Mouse (Mus musculus) spleen, adult 18-20 months (tissue): ENCODE measurements around the gene Vps13d.

Experiments used
- DNase-seq, 2 experiments: peaks; one replicate each; pipeline ENCODE4 v3.0.0; 2022; ENCODE audit warnings: mixed read lengths in 2 of 2

The Vps13d gene

DNA sequence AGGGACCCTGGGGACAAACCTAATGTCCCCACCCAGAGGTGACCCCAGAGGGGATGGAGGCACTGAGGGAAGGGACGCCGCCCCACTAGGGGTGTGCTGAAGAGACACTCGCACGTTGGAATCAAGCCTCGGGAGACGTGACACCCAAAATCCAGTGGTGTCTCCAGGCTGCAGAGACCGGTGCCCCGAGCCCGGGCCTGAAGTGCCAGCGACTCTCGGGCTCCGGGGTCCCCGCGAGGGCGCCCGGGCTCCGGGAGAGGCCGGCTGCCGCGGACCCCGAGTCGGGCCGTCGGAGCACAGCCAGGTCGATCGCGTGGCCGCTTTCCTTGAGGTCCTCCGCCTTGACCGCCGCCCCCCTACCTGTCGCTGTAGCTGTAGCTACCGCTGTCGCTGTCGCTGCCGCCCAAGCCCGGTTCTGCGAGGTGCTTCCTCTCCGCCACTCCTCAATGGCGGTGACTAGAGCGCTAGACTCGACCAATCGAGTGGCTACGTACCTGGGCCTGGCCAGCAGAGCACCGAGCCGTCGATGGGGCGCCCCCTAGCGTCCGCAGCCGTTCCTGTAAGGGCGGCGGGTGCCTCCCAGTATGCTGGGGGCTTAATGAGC, at the start of gene Vps13d:
Vps13d (minus strand) TSS at position 447 of the 604 bp plus-strand sequence.
- DNase-seq: peak; percentile 80 to 91

DNA sequence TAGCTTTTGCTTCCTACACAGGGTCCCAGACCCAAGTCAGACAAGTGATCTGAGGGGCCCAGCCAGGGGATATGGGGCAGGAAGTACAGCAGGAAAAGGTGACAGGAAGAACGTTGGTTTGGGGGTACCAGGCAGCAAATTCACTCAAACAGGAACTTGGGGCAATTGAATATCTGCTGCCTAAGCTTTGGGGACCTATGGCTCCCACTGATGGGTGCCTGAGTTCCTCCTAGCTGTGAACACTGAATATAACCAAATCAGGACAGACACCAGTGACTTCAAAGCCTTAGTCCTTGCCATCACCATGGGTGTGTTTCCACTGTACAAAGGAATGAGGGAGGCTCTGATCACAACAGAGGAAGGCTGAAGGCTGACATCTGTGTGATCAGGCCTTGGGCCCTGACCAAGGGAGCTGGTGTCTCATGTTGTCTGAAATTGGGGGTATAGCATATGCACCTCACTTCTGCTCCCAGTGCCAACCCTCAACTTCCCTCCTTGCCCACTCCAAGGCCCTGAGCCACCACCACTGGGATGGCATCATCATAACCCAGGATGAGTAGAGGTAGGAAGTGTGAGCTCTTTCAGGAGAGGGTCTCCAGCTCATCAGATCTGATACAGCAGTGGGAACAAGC, 48.0 kb upstream of the Vps13d start:
- no peak for DNase-seq

DNA sequence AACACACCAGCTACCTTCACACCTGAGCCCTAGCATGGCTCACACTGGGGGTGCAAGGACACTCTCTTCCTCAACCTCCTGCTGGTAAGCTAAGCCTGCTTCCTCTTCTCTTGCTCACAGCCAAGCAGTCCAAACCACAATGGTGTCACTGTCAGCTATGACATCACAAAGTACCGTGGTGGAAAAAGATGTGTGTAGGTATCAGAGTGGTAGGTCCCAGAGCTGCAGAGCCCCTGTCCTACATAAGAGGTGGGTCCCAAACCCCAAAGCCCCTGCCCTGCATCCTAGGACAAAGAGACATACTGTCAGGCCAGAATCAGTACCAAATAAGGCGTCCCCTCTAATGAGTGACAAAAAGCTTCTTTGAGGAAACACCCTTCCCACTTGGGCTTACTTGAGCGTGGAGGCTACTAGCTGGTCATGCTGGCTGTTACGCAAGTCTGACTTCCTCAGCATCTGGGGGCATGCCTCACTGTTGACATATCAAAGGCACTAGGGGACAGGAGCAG, 46.0 kb upstream of the Vps13d start:
- peak; percentile 48 to 53 for DNase-seq

DNA sequence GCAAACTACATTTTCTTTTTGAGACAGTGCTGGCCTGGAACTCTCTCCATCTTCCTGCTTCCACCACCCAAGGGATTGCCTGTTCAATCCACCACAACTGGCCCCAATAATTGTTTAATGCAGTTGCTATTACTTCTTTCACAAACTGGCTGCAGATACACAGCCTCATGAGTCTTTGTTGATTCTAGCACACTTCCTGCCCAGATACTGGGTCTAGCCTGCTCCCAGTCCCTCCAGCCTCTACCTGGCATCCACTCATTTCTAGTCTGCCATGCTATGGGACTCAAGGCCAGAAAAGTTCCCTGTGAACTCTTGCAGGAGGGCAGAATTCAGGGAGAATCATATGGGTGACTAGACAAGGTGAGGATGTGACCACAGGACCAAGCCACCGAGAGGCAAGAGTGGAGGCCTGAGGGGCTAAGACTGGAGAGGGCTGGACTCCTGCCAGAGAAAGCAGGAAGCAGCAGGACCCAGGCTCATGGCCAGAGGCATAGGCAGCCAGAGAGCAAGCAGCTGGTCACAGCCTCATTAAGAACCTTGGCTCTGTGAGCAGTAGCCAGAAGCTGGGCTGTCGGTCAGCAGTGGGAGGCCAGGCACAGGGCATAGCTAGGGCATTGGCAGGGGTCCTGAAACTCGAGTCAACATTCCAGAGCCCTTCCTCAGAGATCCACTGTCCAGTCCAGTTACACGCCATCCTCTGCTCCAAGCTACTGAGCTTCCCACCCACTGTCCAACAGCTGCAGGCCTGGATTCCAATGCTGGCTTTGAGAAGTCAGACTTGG, 44.4 kb upstream of the Vps13d start:
- no peak for DNase-seq

DNA sequence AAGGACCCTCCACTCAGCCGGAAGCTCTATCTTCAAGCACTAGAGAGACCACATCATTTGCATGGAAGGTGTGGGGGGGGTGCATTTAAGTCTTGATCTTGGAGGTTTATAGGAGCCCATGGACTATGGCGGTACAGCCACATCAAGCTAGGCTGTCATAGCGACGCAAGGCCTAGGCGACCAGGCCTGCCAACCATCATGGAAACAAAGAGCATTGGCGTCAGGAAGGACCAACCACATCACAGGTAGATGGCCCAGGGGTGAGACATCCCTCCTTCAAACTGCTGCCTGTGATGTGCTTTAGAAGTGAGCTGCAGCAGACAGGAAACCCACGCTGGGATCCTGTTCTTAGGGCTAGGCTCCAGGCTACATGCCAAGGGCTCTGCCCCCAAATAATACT, 41.2 kb upstream of the Vps13d start:
- no peak for DNase-seq

DNA sequence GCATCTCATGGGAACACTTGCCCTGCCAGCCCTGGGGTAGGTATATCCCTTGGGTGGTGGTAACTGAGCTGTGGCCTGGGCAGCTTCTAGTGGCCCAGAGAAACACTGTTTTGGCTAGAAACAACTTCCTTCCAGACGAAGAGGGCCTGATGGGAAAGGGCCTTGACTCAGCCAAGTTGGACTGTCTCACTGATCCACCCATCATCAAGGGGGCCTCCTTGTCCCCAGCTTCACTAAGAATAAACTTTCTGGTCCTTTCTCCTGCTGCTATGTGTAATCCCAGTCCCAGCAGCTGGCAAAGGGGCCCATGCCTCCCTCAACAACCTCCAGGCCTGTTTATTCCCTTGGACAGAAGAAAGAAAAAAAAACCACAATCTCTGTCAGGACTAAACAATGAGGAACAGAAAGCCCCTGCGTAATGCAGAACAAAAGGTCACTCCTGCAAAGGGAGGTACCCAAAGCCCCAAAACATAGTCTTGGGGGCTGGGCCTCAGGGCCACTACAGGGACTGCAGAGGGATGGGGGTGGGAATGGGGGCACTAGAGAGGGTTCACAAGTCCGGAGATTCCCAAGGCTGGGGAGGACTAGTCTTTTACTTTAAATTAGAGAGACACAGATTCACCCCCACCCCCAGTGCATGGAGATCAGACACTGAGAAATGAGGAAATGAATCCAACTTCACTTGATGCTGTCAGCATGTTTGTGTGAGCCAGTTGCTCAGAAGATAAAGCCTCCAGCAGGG, 38.9 kb upstream of the Vps13d start:
- peak in 1 of 2 experiments; percentile 37 for DNase-seq

DNA sequence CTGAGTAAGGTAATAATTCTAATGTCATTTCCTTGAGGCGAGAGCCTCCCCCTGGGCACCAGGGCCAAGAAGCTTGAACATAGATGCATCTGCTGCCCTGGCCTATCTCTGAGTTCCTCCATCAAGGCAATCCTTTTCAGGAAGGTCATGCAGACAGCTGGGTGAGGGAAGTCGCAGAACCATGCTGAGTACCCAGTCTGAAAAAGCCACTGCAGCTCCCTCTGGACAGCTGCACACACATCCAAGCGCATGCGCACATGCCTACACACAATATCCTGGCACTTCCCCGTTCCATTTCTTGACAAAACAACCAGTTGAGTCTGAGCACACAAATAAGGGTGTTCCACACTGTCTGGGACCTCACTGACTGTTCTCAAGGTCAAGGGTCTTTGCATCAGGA, 36.9 kb upstream of the Vps13d start:
- DNase-seq: no peak

DNA sequence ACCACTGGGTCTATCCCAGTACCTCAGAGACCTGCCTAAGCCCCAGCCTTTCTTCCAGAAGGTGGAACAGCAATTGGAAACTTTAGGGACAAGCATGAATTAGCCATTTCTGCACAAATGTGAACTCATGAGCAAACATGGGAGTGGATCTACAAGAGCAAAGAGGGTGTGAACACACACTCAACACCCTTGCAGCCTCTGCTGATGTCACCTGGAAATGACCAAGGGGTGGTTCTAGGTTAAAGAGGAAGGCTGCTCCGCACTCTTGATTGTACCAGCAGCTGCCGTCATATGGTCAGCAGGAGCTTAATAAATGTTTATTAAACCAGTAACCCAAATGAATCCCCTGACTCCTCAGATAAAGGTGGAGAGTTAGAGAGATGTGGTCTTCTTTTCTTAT, 35.8 kb upstream of the Vps13d start:
- DNase-seq: no peak

DNA sequence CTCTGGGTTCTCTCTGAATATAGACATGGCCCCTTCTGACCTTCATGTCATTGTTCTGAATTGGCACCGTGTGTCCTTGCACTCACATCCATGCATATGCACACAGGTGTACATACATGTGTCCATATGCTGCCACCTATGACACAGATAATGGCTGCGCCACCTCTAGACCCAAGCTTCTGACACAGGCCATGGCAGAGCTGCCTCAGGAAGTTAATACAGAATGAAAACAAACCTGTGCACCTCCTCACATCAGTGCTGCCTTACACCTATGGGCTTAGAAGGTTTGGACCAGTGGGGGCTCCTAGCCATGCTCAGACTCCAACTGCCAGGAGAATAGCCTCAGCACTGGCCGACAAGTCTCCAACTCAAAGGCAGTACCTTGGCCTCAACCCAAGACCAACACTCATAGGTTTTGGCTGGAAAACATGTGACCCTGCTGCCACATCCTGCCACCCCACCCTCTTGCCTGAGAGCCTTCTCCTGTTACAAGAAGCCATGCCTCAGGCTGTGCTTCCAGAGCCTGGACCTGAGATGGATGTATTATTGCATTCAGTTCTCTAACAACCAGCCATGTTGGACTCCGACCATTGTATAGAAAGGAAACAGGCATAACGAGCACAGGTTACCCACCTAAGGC, 34.8 kb upstream of the Vps13d start:
- DNase-seq: no peak

DNA sequence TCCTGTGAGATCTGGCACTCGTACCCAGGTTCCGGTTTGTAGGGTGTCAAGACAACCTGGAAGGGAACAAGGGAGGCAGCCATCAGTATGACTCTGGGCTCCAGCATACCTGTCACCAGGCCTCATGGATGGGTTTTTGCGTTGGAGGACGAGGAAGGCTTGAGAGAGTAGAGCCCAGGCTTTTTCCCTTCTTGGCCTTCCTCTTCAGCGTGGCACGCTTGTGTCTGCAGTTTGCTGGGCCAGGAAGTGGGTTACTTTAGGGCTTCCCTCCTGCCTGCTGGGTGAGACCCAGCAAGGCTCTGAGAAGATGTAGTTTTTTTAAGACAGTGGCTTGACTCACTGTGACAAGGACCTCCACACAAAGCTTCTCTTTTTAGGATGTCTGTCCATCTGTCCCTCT, 34.2 kb upstream of the Vps13d start:
- no peak for DNase-seq

DNA sequence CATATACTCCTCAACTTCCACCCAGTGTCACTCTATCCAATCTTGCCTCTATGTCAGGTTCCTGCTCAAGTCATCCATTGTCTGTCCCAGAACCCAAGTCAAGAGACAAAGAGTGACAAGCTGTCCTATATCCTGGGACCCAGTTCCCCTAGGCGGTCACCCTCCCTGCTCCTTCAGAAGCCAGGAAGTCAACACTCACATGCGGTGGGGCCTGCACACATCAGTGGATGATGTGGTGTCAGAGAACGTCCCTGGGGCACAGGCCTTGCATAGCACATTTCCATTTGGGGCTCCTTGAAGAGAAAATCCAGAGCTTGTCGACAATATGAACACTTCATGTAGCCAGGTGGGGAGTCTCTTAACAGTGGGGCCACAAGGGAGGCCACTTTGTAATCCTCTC, 29.8 kb upstream of the Vps13d start:
- DNase-seq: no peak

DNA sequence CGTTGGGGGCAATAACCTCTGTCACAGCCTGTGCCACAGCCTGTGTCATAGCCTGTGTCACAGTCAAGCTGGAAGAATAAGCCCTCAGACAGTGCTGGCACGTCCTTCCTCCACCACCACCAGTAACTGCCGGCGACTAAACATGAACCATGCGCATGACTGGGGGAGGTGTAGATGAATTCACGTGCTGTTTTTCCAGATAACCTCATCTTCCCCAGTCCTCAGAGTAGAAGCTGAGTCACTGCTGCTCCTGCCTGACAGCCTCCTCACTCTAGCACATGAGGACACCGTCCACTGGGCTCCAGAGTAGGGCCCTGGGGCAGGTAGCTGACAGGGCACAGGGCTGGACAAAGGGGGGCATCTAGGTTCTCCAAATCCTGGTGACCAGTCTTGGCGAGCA, 27.3 kb upstream of the Vps13d start:
- DNase-seq: no peak

DNA sequence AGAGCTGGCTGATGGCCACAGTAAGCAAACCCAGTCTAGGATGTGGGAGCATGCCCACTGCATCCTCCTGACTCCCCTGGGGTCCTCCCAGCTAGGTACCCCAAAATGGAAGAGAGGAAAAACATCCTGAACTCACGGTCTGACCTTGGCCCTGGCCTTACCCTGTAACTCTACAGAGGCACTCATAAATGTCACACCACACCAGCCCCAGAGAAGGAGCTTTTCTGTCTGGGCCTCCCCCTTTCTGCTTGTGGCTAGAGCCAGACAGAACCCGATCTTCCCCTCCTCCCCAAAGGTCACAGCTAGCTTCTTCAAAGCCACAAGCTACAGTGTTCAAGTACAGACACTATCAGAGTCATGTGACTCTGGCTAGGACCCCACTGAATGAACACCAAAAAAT, 26.6 kb upstream of the Vps13d start:
- DNase-seq: no peak

DNA sequence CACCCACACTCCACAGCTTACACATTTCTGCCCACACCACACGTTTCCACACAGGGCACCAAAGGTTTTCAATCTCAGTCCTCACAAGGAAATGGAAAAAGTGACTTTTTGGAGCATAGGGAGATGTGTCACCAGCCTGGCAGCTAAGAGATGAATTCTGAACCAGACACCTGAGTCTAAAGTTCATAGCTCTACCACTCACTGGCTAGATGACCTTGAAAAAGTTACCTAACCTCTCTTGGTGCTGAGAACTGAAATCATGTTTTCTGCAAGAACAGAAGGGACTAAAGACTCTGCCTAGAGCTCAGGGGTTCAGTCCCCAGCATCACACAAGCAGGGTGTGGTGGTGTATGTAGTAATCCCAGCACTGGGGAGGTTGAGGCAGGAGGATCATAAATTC, 25.2 kb upstream of the Vps13d start:
- no peak for DNase-seq

DNA sequence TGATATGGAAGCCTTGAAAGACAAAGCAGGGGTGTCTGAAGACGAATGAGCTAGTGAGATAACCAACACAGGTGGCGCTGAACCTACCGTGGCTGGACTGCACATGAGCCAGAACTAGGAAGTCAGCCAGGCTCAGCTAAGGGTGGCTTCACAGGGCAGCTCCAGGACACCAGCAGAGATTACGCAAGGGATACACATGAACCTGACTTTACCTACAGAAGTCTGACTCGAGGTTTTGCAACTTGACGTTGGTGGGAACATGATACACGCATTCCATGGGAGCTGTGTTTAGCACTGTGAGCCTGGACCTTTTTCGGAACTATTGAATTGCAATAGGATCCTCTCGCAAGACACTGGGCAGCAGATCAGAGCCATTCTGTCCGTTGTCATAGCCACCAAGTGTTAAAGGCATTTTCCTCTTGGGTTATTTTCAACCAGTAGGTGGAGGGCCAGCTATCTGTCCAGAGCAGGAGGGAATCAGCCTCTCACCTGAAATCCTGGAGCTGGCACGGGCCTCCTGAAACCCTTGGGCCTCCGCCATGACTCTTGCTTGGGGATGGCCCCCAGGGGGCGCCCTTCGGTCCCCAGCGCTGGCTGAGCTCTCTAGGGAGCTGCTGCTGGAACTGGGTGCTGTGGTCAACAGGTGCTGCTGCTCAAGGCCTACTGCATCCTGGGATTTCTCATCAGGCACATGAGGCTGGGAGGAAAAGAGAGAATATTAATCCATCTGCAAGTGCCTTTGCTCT, 24.6 kb upstream of the Vps13d start:
- peak; percentile 42 to 72 for DNase-seq

DNA sequence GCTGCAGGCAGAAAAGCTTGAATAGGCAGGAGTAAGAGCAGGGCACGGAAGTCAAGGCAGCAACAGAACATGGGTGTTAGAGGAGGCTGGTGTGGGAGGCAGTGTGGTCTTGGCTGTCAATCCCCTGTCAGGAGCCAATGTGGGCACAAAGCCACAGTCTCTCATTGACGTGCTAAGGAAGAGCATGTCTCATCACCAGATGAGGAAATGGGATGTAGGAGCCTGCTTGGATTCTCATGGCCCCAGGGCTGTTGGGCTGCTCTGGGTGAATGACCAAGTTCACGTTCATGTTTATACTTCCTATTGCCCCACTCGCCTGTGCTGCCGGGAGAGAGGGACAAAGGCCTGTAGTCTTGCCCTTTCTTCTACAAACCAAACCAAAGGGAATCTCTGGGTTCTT, 23.0 kb upstream of the Vps13d start:
- DNase-seq: no peak

DNA sequence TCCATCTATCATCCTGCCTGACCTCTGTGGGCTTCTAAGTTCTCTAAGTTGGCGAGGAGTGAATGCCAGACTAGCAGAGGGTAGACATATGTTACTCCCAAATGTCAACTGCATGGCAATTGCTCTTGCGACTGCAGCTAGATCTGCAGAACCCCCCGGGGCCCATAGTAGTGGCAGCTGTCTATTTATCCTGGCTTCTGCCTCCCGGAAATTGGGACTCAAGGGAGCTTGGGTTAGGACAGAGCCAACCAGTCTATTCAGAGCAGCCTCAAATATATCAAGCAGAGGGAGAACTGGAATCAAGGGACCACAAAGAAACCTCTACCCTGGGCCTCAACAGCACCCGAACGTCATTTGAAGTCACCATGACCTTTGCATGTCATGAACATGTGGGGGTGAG, 22.2 kb upstream of the Vps13d start:
- DNase-seq: no peak

DNA sequence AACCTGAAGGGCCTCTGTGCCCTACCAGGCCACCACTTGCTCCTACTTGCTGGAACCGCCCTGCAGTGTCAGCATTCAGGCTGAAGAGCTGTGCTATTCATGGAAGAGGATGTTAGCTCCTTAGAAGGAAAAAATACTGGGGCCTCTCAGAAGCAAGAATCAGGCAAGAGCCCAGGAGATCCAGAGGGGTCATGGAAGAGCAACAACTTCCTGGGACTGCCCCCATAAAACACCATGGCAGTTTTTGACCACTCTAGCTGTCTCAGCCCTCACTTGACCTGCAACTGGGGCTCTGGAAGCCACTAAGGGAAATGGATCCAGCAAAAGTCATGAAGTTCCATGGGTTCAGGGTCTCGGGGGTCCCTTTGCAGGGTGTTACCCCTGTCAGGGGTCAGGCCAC, 20.6 kb upstream of the Vps13d start:
- no peak for DNase-seq

DNA sequence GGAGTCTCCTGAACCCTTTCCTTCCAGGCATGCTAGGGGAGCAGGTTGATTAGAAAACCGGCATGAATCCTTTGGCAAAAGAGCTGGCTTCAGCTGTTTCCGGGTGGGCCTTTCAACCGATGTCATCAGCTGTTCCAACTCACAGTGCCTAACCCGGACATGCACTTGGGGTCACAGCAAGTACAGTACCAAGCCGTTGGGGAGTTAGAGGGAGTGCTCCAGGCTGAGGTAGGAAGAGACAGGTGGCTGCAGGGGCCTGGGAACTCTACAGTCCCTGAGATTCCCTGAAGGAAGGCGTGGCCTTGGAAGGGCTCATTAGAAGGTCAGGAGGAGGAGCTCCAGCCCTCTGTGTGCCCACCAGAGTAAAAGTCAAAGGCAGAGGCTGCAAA, 20.0 kb upstream of the Vps13d start:
- DNase-seq: no peak

DNA sequence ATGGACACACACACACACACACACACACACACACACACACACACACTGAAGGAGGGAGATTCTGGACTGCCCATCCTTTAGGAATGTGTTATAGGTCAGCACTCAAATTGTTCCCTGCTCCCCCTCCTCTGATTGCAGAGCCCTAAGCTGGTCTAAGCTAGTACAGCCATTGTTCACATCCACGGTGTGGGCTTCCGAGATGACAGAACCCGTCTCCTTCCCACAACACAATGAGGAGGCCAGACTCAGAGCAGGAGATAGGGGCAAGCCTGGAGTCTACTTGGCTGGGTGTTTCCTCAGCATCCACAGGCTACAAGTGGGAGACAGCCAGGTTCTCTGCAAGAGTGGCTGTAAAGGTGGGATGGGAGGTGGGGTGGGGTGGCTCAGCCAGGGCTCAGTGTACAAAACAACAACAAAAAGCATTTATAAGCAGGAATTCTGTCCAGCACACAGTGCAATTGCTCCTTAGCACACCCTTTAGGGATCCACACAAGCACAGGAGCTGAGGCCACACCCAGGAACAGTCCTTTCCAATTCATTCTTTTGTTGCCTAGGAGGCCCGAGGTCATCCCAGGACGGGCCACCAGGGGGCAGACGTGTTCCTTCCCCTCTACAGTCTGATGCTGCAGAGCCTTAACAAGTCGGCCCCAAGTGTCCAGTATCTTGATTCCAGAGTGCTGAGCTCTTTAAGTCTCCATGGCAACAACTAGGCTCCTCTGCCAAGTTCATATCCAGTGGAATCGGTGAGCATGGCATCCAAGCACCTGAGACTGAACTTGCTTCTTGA, 19.4 kb upstream of the Vps13d start:
- peak; percentile 73 to 91 for DNase-seq

DNA sequence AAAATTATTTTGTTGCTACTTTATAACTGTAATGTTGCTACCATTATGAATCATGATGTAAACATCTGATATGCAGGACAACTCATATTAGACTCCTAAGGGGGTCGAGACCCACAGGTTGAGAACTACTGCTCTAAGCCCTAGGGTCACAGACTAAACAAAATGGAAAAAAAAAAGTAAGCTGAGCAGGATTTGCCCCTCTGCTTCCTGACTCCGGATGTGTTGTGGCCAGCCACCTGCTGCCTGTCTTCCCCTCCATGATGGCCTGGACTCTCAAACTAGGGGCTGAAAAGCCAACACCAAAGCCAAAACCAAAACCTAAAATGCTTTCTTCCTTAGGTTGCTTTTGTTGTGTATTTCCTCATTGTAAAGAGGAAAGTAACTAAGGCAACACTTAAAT, 16.3 kb upstream of the Vps13d start:
- no peak for DNase-seq
